Mouse (Mus musculus): ENCODE measurements around the gene Hdac9. TPM values are rescaled to one million over a fixed set of nuclear protein-coding genes. Genes with fewer than 3 reads are reported as not detected.

Hdac9 gene
- polyA plus RNA-seq, 1 experiment, result not detected

DNA sequence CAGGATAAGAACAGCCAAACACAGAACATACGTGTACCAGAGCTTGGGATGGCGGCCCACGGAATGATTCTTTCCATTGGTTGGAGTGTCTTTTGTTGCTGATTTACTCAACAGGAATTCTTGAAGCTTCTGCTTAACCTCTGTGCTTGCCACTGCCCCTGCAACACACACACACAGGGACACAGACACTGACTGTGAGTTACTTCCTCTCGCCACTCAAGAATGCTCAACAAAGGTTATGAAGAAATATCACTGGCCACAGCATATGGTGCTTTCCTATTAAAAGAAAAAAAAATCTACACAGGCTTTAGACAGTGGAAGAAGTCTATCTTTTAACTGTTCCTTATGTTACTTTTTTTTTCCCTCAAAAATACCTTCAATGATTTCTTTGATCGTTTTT, 485.1 kb downstream of the Hdac9 start:
- no peak overlapping the region for H3K4me3 ChIP-seq (replicated peaks)
- H3K36me3 ChIP-seq (ENCODE audit: control insufficient read depth), result no peaks in the 10 kb centered on the region
- H3K27me3 ChIP-seq (ENCODE audit: control insufficient read depth), result no peaks in the 10 kb centered on the region
- no peak for TF ChIP-seq TAL1 (IDR thresholded peaks at IDR 0.05; ENCODE audit: low read length)
- H3K9me3 ChIP-seq (ENCODE audit: control insufficient read depth, low read length), result no peaks in the 10 kb centered on the region
- H3K4me1 ChIP-seq (ENCODE audit: control insufficient read depth), result no peaks in the 10 kb centered on the region

- TF ChIP-seq TAL1 (IDR thresholded peaks at IDR 0.05; ENCODE audit: low read length) (no peak), GATA1 (IDR thresholded peaks at IDR 0.05; ENCODE audit: low read length) (no peak)
- Histone ChIP-seq H3K36me3 (ENCODE audit: control insufficient read depth) (no peaks in the 10 kb centered on the region), H3K4me3 (replicated peaks) (no peak overlapping the region), H3K9me3 (ENCODE audit: control insufficient read depth, low read length) (no peaks in the 10 kb centered on the region), H3K27me3 (ENCODE audit: control insufficient read depth) (no peaks in the 10 kb centered on the region), H3K4me1 (ENCODE audit: control insufficient read depth) (no peaks in the 10 kb centered on the region)
Measured at GRCm38 (mm10) chr12:34425468-34425867, 491.4 kb downstream of the Hdac9 start.

GRCm38 (mm10) chr12:34408139-34408538, 508.8 kb downstream of the Hdac9 start:
- Histone ChIP-seq H3K4me1 (ENCODE audit: control insufficient read depth) (no peaks in the 10 kb centered on the region), H3K27me3 (ENCODE audit: control insufficient read depth) (no peaks in the 10 kb centered on the region), H3K4me3 (replicated peaks) (no peak overlapping the region), H3K36me3 (ENCODE audit: control insufficient read depth) (no peaks in the 10 kb centered on the region), H3K9me3 (ENCODE audit: control insufficient read depth, low read length) (no peaks in the 10 kb centered on the region)
- no peak for TF ChIP-seq GATA1 (IDR thresholded peaks at IDR 0.05; ENCODE audit: low read length)
- no peak for TF ChIP-seq TAL1 (IDR thresholded peaks at IDR 0.05; ENCODE audit: low read length)

GRCm38 (mm10) chr12:34407143-34407542, 509.8 kb downstream of the Hdac9 start:
- no peaks in the 10 kb centered on the region for H3K27me3 ChIP-seq (ENCODE audit: control insufficient read depth)
- TF ChIP-seq GATA1 (IDR thresholded peaks at IDR 0.05; ENCODE audit: low read length), result no peak
- no peak for TF ChIP-seq TAL1 (IDR thresholded peaks at IDR 0.05; ENCODE audit: low read length)
- H3K4me3 ChIP-seq (replicated peaks), result no peak overlapping the region
- no peaks in the 10 kb centered on the region for H3K36me3 ChIP-seq (ENCODE audit: control insufficient read depth)
- no peaks in the 10 kb centered on the region for H3K4me1 ChIP-seq (ENCODE audit: control insufficient read depth)
- H3K9me3 ChIP-seq (ENCODE audit: control insufficient read depth, low read length), result no peaks in the 10 kb centered on the region

DNA sequence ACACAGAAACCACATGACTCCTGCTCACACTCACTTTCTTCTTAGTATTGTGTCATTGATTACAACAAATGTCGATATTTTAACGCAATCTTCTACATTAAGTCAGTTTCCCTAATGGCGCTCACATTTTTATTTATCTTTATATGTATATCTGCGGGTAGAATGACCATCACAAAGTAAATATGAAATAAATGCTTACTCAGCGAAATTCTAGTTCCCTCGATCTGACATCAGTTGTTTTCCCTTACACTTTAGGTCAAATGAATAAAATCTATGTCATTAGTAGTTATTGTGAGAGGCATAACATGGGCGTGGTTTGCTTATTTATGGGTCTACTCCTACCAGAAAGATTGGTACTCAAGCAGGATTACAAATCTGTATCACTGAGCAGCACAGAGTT, 514.8 kb downstream of the Hdac9 start:
- Histone ChIP-seq H3K36me3 (ENCODE audit: control insufficient read depth) (no peaks in the 10 kb centered on the region), H3K27me3 (ENCODE audit: control insufficient read depth) (no peaks in the 10 kb centered on the region), H3K4me1 (ENCODE audit: control insufficient read depth) (no peaks in the 10 kb centered on the region), H3K9me3 (ENCODE audit: control insufficient read depth, low read length) (no peaks in the 10 kb centered on the region), H3K4me3 (replicated peaks) (no peak overlapping the region)
- TF ChIP-seq TAL1 (IDR thresholded peaks at IDR 0.05; ENCODE audit: low read length), result no peak
- TF ChIP-seq GATA1 (IDR thresholded peaks at IDR 0.05; ENCODE audit: low read length), result no peak

GRCm38 (mm10) chr12:34398611-34399010, 518.3 kb downstream of the Hdac9 start:
- Histone ChIP-seq H3K36me3 (ENCODE audit: control insufficient read depth) (no peaks in the 10 kb centered on the region), H3K4me1 (ENCODE audit: control insufficient read depth) (no peaks in the 10 kb centered on the region), H3K4me3 (replicated peaks) (no peak overlapping the region), H3K27me3 (ENCODE audit: control insufficient read depth) (no peaks in the 10 kb centered on the region), H3K9me3 (ENCODE audit: control insufficient read depth, low read length) (no peaks in the 10 kb centered on the region)
- no peak for TF ChIP-seq TAL1 (IDR thresholded peaks at IDR 0.05; ENCODE audit: low read length)
- TF ChIP-seq GATA1 (IDR thresholded peaks at IDR 0.05; ENCODE audit: low read length), result no peak

GRCm38 (mm10) chr12:34394342-34394741, 522.6 kb downstream of the Hdac9 start:
- Histone ChIP-seq H3K4me1 (ENCODE audit: control insufficient read depth) (no peaks in the 10 kb centered on the region), H3K4me3 (replicated peaks) (no peak overlapping the region), H3K27me3 (ENCODE audit: control insufficient read depth) (no peaks in the 10 kb centered on the region), H3K36me3 (ENCODE audit: control insufficient read depth) (no peaks in the 10 kb centered on the region), H3K9me3 (ENCODE audit: control insufficient read depth, low read length) (no peaks in the 10 kb centered on the region)
- TF ChIP-seq GATA1 (IDR thresholded peaks at IDR 0.05; ENCODE audit: low read length) (no peak), TAL1 (IDR thresholded peaks at IDR 0.05; ENCODE audit: low read length) (no peak)

- no peak for TF ChIP-seq TAL1 (IDR thresholded peaks at IDR 0.05; ENCODE audit: low read length)
- TF ChIP-seq GATA1 (IDR thresholded peaks at IDR 0.05; ENCODE audit: low read length), result no peak
- H3K4me1 ChIP-seq (ENCODE audit: control insufficient read depth), result no peaks in the 10 kb centered on the region
- H3K4me3 ChIP-seq (replicated peaks), result no peak overlapping the region
- H3K36me3 ChIP-seq (ENCODE audit: control insufficient read depth), result no peaks in the 10 kb centered on the region
- H3K27me3 ChIP-seq (ENCODE audit: control insufficient read depth), result no peaks in the 10 kb centered on the region
- H3K9me3 ChIP-seq (ENCODE audit: control insufficient read depth, low read length), result no peaks in the 10 kb centered on the region
Measured at GRCm38 (mm10) chr12:34379681-34380080, 537.2 kb downstream of the Hdac9 start.

GRCm38 (mm10) chr12:34378637-34379036, 538.3 kb downstream of the Hdac9 start:
- Histone ChIP-seq H3K4me1 (ENCODE audit: control insufficient read depth) (no peaks in the 10 kb centered on the region), H3K27me3 (ENCODE audit: control insufficient read depth) (no peaks in the 10 kb centered on the region), H3K9me3 (ENCODE audit: control insufficient read depth, low read length) (no peaks in the 10 kb centered on the region), H3K36me3 (ENCODE audit: control insufficient read depth) (no peaks in the 10 kb centered on the region), H3K4me3 (replicated peaks) (no peak overlapping the region)
- no peak for TF ChIP-seq GATA1 (IDR thresholded peaks at IDR 0.05; ENCODE audit: low read length)
- no peak for TF ChIP-seq TAL1 (IDR thresholded peaks at IDR 0.05; ENCODE audit: low read length)

DNA sequence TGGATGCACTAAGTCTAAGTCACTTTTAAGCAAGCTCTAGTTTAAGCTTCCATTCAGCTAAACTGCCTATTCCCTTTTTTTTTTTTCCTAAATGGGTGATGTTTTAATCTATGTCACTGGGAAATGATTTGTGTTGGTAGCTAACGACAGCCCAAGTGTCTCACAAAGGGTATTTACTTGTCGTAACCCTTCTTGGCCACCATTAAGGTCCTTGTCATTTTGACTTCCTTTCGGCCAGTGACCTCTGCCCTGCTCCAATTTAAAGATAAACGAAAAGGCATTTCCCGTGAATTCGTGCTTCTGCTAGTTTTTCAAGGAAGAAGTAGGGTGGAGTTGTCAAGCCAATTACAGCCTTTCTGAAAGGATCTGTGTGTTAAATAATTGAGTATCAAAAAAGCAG, 565.0 kb downstream of the Hdac9 start:
- Histone ChIP-seq H3K4me3 (replicated peaks) (no peak overlapping the region), H3K27me3 (ENCODE audit: control insufficient read depth) (no peaks in the 10 kb centered on the region), H3K36me3 (ENCODE audit: control insufficient read depth) (no peaks in the 10 kb centered on the region), H3K4me1 (ENCODE audit: control insufficient read depth) (no peaks in the 10 kb centered on the region), H3K9me3 (ENCODE audit: control insufficient read depth, low read length) (no peaks in the 10 kb centered on the region)
- no peak for TF ChIP-seq GATA1 (IDR thresholded peaks at IDR 0.05; ENCODE audit: low read length)
- TF ChIP-seq TAL1 (IDR thresholded peaks at IDR 0.05; ENCODE audit: low read length), result no peak
